In genomic region chr5:97065746-97066145, GRCm38 (mm10) we compare ENCODE assay signal across 18 mouse cellular contexts. TPM values are rescaled to one million over a fixed set of nuclear protein-coding genes. Genes with fewer than 3 reads are reported as not detected.
DNase-seq lines count a peak whose midpoint lies in the region; ATAC-seq lines count a peak whose summit lies in the region.
"Had no signal": no experiment of that assay in that cellular context is flagged by ENCODE, and none has a peak within 500 bp of the region (broad histone marks: within the 10 kb centered on the region; RNA-seq: fewer than 3 reads in every experiment).

No protein-coding gene starts in this region.

- ATAC-seq in CD4-positive, CD25-positive, alpha-beta regulatory T cell, adult 4 months = peak; percentile 61
- no peak for ATAC-seq in megakaryocyte-erythroid progenitor cell, adult 5-6 weeks (replicated peaks; ENCODE audit: low FRiP score, low TSS enrichment, poor library complexity, severe bottlenecking)
- ATAC-seq: forebrain, embryonic 13.5 days; forebrain, embryonic 15.5 days; forebrain, postnatal 0 days had no signal

- intact Hi-C loops in heart, postnatal 25 days (cut with DNase I) = no loop called here

- DNase-seq in heart, adult 11 months = peak; percentile 57
- DNase-seq in heart, postnatal 25 days (ENCODE audit: low spot score) = no peak
- DNase-seq in induced T-regulatory cell, adult 2 months (ENCODE audit: low read depth) = peak; percentile 29
- no peak for DNase-seq in urinary bladder, postnatal 10 days (ENCODE audit: low spot score)
- DNase-seq: adrenal gland, adult 8-10 months; adrenal gland, postnatal 14 days; adrenal gland, postnatal 36 days; B cell, adult 2 months; cerebellum, adult 11-12 months; cerebellum, adult 2 months; cerebellum, adult 9-10 months; cerebellum, postnatal 10 days; cerebellum, postnatal 25 days; forebrain, postnatal 0 days had no signal

RNA-seq across cellular contexts. Expression of gene Paqr3, which starts 45.6 kb away (rescaled TPM):
- 1 to 10 TPM; 2.3 to 2.8 TPM for total RNA-seq in heart, postnatal 25 days (2021)
- 1 to 10 TPM; 1.5 to 1.7 TPM for polyA plus RNA-seq in CD4-positive, CD25-positive, alpha-beta regulatory T cell, adult 4 months (2017; shearing (Covaris generic))
- 4.3 TPM in 1 of 2 replicates, not detected in the other for total RNA-seq in megakaryocyte-erythroid progenitor cell, adult 5-6 weeks (2014; fragmentation: Nextera tagmentation)
- total RNA-seq in megakaryocyte-erythroid progenitor cell, adult 5-6 weeks (2017) = 1.6 and 2.6 TPM in 2 replicates

Comparison
In these comparisons a context has a peak if more than half of its experiments do, and no peak if none do; other contexts are left out.
1. DNase-seq: peak in heart, adult 11 months (single experiment) and induced T-regulatory cell, adult 2 months (single experiment); none in heart, postnatal 25 days (single experiment) and urinary bladder, postnatal 10 days (single experiment).